Mouse (Mus musculus): Measurements from ENCODE around the gene Med19.
A peak's percentile ranks its signal among the peaks of the same experiment; 100 is the strongest.
"Not testable (repeated sequence)": the region's sequence is repeated elsewhere in the genome, so short reads cannot be mapped to it uniquely, and the experiment has no call there.

Med19 gene

GRCm38 (mm10) chr2:84669828-84670568, 8.2 kb upstream of the Med19 start:
- no peak for DNase-seq

GRCm38 (mm10) chr2:84670569-84670933, 7.7 kb upstream of the Med19 start, which contains the start of gene Selenoh:
Gene Selenoh, minus strand, starts transcription at chr2:84670770.
- peak; percentile 74 for DNase-seq

- not testable (repeated sequence) for DNase-seq
These were observed 6.7 kb upstream of the Med19 start for GRCm38 (mm10) chr2:84671535-84671934.

GRCm38 (mm10) chr2:84677270-84677967, 783 bp upstream of the Med19 start:
- no peak for DNase-seq

- DNase-seq, result no peak
These were observed 814 bp downstream of the Med19 start, which contains the start of gene Tmx2 for GRCm38 (mm10) chr2:84679016-84679415. Gene Tmx2, minus strand, starts transcription at chr2:84679140.

GRCm38 (mm10) chr2:84682605-84683183, 4.5 kb downstream of the Med19 start:
- no peak for DNase-seq

GRCm38 (mm10) chr2:84688080-84688844, 10.1 kb downstream of the Med19 start:
- no peak for DNase-seq

GRCm38 (mm10) chr2:84690050-84690449, 11.8 kb downstream of the Med19 start:
- no peak for DNase-seq

GRCm38 (mm10) chr2:84695007-84695695, 16.9 kb downstream of the Med19 start:
- no peak for DNase-seq

GRCm38 (mm10) chr2:84703497-84703896, 25.3 kb downstream of the Med19 start:
- no peak for DNase-seq

GRCm38 (mm10) chr2:84704329-84704728, 26.1 kb downstream of the Med19 start:
- DNase-seq, result no peak

GRCm38 (mm10) chr2:84705295-84705694, 27.1 kb downstream of the Med19 start:
- no peak for DNase-seq

GRCm38 (mm10) chr2:84707523-84707922, 29.3 kb downstream of the Med19 start:
- DNase-seq, result no peak

GRCm38 (mm10) chr2:84711898-84712297, 33.7 kb downstream of the Med19 start:
- DNase-seq, result no peak

- DNase-seq, result no peak
These were observed 36.2 kb downstream of the Med19 start for GRCm38 (mm10) chr2:84714422-84714810.

GRCm38 (mm10) chr2:84714811-84715561, 36.8 kb downstream of the Med19 start, which contains the start of gene Zdhhc5:
Gene Zdhhc5, minus strand, starts transcription at chr2:84715180.
- peak; percentile 99 for DNase-seq

GRCm38 (mm10) chr2:84715562-84716361, 37.6 kb downstream of the Med19 start:
- DNase-seq, result peak; percentile 83

GRCm38 (mm10) chr2:84716423-84717355, 38.5 kb downstream of the Med19 start:
- DNase-seq, result no peak

GRCm38 (mm10) chr2:84717357-84717756, 39.2 kb downstream of the Med19 start:
- DNase-seq, result no peak

- no peak for DNase-seq
These were observed 42.5 kb downstream of the Med19 start for GRCm38 (mm10) chr2:84720718-84721117.
